ENCODE assay signal across 21 mouse cellular contexts in genomic region chr13:75685438-75685837, GRCm38 (mm10). TPM values are rescaled to one million over a fixed set of nuclear protein-coding genes. Genes with fewer than 3 reads are reported as not detected.
DNase-seq lines count a peak whose midpoint lies in the region; ATAC-seq and TF ChIP-seq lines count a peak whose summit lies in the region.
"Had no signal": no experiment of that assay in that cellular context is flagged by ENCODE, and none has a peak within 500 bp of the region (broad histone marks: within the 10 kb centered on the region; RNA-seq: fewer than 3 reads in every experiment).

No protein-coding gene starts in this region.

- H3K4me1 ChIP-seq in stomach, postnatal 0 days (replicated peaks; ENCODE audit: control insufficient read depth, insufficient read depth) = no peaks in the 10 kb centered on the region
- H3K4me1 ChIP-seq in hindbrain, postnatal 0 days (ENCODE audit: insufficient read depth, low read length) = no peaks in the 10 kb centered on the region
- H3K4me1 ChIP-seq: embryonic facial prominence, embryonic 12.5 days; forebrain, embryonic 13.5 days; forebrain, embryonic 15.5 days had no signal

- no peak for ATAC-seq in stomach, postnatal 0 days (ENCODE audit: low FRiP score, low TSS enrichment)
- no peak for ATAC-seq in hindbrain, postnatal 0 days
- ATAC-seq: forebrain, embryonic 13.5 days; forebrain, embryonic 15.5 days; Patski had no signal

- H3K27ac ChIP-seq in stomach, postnatal 0 days (replicated peaks) = no peak overlapping the region
- no peak overlapping the region for H3K27ac ChIP-seq in hindbrain, postnatal 0 days
- H3K27ac ChIP-seq: embryonic facial prominence, embryonic 10.5 days; embryonic facial prominence, embryonic 12.5 days; forebrain, embryonic 13.5 days; forebrain, embryonic 15.5 days had no signal

- no peaks in the 10 kb centered on the region for H3K9me3 ChIP-seq in stomach, postnatal 0 days (ENCODE audit: control insufficient read depth, low read length)
- no peaks in the 10 kb centered on the region for H3K9me3 ChIP-seq in hindbrain, postnatal 0 days (ENCODE audit: low read length)
- H3K9me3 ChIP-seq: embryonic facial prominence, embryonic 10.5 days; embryonic facial prominence, embryonic 12.5 days; forebrain, embryonic 13.5 days; forebrain, embryonic 15.5 days; G1E had no signal

- DNase-seq in ES-CJ7 (ENCODE audit: low read depth, low spot score) = peak; percentile 98
- DNase-seq in R1 (ENCODE audit: low read depth, low spot score) = peak; percentile 99
- peak; percentile 89 for DNase-seq in ZHBTc4 (ENCODE audit: low read depth, low spot score)
- DNase-seq in frontal cortex, postnatal 36 days (ENCODE audit: low spot score in 2 of 2) = no peak
- no peak for DNase-seq in stomach, postnatal 0 days (ENCODE audit: low spot score)
- DNase-seq in hindbrain, postnatal 0 days (ENCODE audit: low spot score) = no peak
- DNase-seq: adrenal gland, adult 2 months; adrenal gland, postnatal 10 days; adrenal gland, postnatal 25 days; cerebellum, adult 11 months; cerebellum, adult 18-20 months; cerebellum, adult 8-10 months; cerebellum, adult 9-11 months; cerebellum, postnatal 14 days; cerebellum, postnatal 36 days had no signal

- no peak for TF ChIP-seq EP300 in stomach, postnatal 0 days (optimal IDR thresholded peaks at IDR 0.05)

- H3K9ac ChIP-seq in stomach, postnatal 0 days (ENCODE audit: low read length) = no peak overlapping the region
- no peak overlapping the region for H3K9ac ChIP-seq in hindbrain, postnatal 0 days (replicated peaks; ENCODE audit: low read length)
- H3K9ac ChIP-seq: embryonic facial prominence, embryonic 12.5 days; forebrain, embryonic 13.5 days; forebrain, embryonic 15.5 days had no signal

- H3K27me3 ChIP-seq in stomach, postnatal 0 days (ENCODE audit: control insufficient read depth, insufficient read depth, low read length) = no peaks in the 10 kb centered on the region
- no peaks in the 10 kb centered on the region for H3K27me3 ChIP-seq in hindbrain, postnatal 0 days (ENCODE audit: insufficient read depth, low read length)
- H3K27me3 ChIP-seq: embryonic facial prominence, embryonic 12.5 days; forebrain, embryonic 13.5 days; forebrain, embryonic 15.5 days; Patski had no signal

- no peak overlapping the region for H3K4me3 ChIP-seq in stomach, postnatal 0 days (ENCODE audit: low read depth, low read length)
- no peak overlapping the region for H3K4me3 ChIP-seq in hindbrain, postnatal 0 days (ENCODE audit: low read length)
- H3K4me3 ChIP-seq: embryonic facial prominence, embryonic 10.5 days; embryonic facial prominence, embryonic 12.5 days; forebrain, embryonic 13.5 days; forebrain, embryonic 15.5 days had no signal

- no peak overlapping the region for H3K4me2 ChIP-seq in stomach, postnatal 0 days (replicated peaks; ENCODE audit: low read depth)
- H3K4me2 ChIP-seq in hindbrain, postnatal 0 days (ENCODE audit: low read depth, low read length) = no peak overlapping the region
- H3K4me2 ChIP-seq: embryonic facial prominence, embryonic 12.5 days; forebrain, embryonic 13.5 days; forebrain, embryonic 15.5 days had no signal

- 65% methylated on average over 3 of the region's 3 CpGs for WGBS in stomach, postnatal 0 days
- 24% methylated on average over 3 of the region's 3 CpGs for WGBS in hindbrain, postnatal 0 days

- no peaks in the 10 kb centered on the region for H3K36me3 ChIP-seq in stomach, postnatal 0 days (ENCODE audit: control insufficient read depth, insufficient read depth, low read length)
- no peaks in the 10 kb centered on the region for H3K36me3 ChIP-seq in hindbrain, postnatal 0 days (ENCODE audit: insufficient read depth, low read length)
- H3K36me3 ChIP-seq: embryonic facial prominence, embryonic 10.5 days; embryonic facial prominence, embryonic 12.5 days; forebrain, embryonic 15.5 days; G1E had no signal

- no peak for TF ChIP-seq CTCF in stomach, postnatal 0 days (IDR thresholded peaks at IDR 0.05; ENCODE audit: low read depth)
- no peak for TF ChIP-seq CTCF in hindbrain, postnatal 0 days (IDR thresholded peaks at IDR 0.05; ENCODE audit: low read depth)

RNA-seq across cellular contexts. Expression of gene Ell2, which starts 21.1 kb away (rescaled TPM):
- 13.0 and 13.6 TPM in 2 replicates for polyA plus RNA-seq in stomach, postnatal 0 days (2015; fragmentation: Nextera tagmentation; extraction: Ambion mirVana)
- 2.1 and 3.1 TPM in 2 replicates for total RNA-seq in hindbrain, postnatal 0 days (2014; rRNA removed)
- polyA plus RNA-seq in hindbrain, postnatal 0 days (2015; fragmentation: Nextera tagmentation; extraction: Ambion mirVana) = 2.6 and 2.7 TPM in 2 replicates

Comparison
In these comparisons a context has a peak if more than half of its experiments do, and no peak if none do; other contexts are left out.
1. DNase-seq: peak in ES-CJ7 (single experiment), R1 (single experiment) and ZHBTc4 (single experiment); none in frontal cortex, postnatal 36 days (0 of 2), stomach, postnatal 0 days (single experiment) and hindbrain, postnatal 0 days (single experiment).